Mouse (Mus musculus) forebrain, embryonic 13.5 days (tissue): ENCODE results near the gene Ddi2. TPM values are rescaled to one million over a fixed set of nuclear protein-coding genes. Genes with fewer than 3 reads are reported as not detected.

Experiments used
- ATAC-seq: fragments of 200-750 bp; cut with Nextera tagmentation; 2 replicates; pipeline ENCODE4 v1.8.0; 2017
- H3K27ac ChIP-seq: fragments of 300-500 bp; sonication (generic); 2 replicates; pipeline ENCODE4 v1.5.1; 2015; ENCODE audit warnings: inconsistent platforms, mild to moderate bottlenecking, moderate library complexity
- H3K27me3 ChIP-seq: fragments of 300-500 bp; sonication (generic); 2 replicates; pipeline ENCODE4 v1.6.1; 2015; ENCODE audit warnings: mild to moderate bottlenecking, inconsistent platforms
- H3K36me3 ChIP-seq: fragments of 300-500 bp; sonication (generic); 2 replicates; pipeline ENCODE4 v1.6.1; 2015; ENCODE audit warnings: mild to moderate bottlenecking, inconsistent platforms; ENCODE audit not compliant: poor library complexity, severe bottlenecking
- H3K4me1 ChIP-seq: fragments of 300-500 bp; sonication (generic); 2 replicates; pipeline ENCODE4 v1.6.1; 2015; ENCODE audit warnings: inconsistent platforms
- H3K4me2 ChIP-seq: fragments of 300-500 bp; sonication (generic); 2 replicates; pipeline ENCODE4 v1.6.1; 2015; ENCODE audit warnings: inconsistent platforms, mild to moderate bottlenecking, moderate library complexity
- H3K4me3 ChIP-seq: fragments of 300-500 bp; sonication (generic); 2 replicates; pipeline ENCODE4 v1.5.1; 2015; ENCODE audit warnings: mild to moderate bottlenecking, inconsistent platforms
- H3K9ac ChIP-seq: fragments of 300-500 bp; sonication (generic); 2 replicates; pipeline ENCODE4 v1.6.1; 2015; ENCODE audit warnings: mild to moderate bottlenecking, inconsistent platforms
- H3K9me3 ChIP-seq: fragments of 300-500 bp; sonication (generic); replicated peaks from 2 replicates; pipeline ENCODE4 v1.6.1; 2016; ENCODE audit warnings: inconsistent platforms
- WGBS: fragments of 180-500 bp; shearing (Covaris S2); methylation state at CpG from one replicate; pipeline ENCODE4 v1.1.7; 2015; 5-methylcytosine and 5-hydroxymethylcytosine counted together
- polyA plus RNA-seq: library from polyadenylated mRNA; unstranded; fragments of >200 nt; fragmentation: Nextera tagmentation; extraction: Ambion mirVana; gene quantifications from 2 replicates; pipeline ENCODE4 v1.2.1, GENCODE M21; 2015

Ddi2 gene
- polyA plus RNA-seq, 1 experiment from 2014 or later = 14.7 TPM

DNA sequence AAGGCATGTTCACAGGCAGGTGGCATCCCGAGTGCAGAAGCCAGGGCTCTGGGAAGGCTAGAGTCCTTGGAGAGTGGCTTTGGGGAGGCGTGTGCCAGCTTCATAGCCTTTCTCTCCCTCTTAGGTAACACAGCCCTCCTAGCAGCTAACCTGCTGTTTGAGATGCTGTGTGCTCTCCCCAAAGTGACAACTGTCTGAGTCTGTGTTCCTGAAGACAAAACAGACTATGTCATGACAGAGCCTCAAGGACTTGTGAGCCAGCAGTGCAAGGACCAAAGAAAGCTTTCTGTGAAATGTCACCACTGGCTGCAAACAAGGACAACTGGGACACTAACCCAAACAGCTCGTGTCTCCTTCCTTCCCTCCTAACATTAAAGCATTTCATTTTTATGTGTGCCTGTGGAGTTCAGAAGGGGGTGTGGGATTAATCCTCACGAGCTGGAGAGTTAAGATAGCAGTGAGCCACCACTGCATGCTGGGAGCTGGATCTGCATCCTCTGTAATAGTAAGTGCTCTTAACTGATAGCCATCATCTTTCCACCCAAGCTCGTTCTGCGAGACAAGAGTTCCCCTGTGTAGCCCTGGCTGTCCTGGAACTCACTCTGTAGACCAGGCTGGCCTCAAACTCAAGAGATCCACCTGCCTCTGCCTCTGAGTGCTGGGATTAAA is 35.8 kb upstream of the Ddi2 start:
- Histone ChIP-seq H3K27ac (no peak overlapping the region), H3K27me3 (no peaks in the 10 kb centered on the region), H3K9me3 (no peaks in the 10 kb centered on the region), H3K9ac (no peak overlapping the region), H3K4me2 (no peak overlapping the region), H3K36me3 (peaks cover 36% of the 10 kb centered on the region), H3K4me1 (no peaks in the 10 kb centered on the region), H3K4me3 (no peak overlapping the region)
- ATAC-seq = no peak
- 81% methylated on average over 6 of the region's 6 CpGs for WGBS

DNA sequence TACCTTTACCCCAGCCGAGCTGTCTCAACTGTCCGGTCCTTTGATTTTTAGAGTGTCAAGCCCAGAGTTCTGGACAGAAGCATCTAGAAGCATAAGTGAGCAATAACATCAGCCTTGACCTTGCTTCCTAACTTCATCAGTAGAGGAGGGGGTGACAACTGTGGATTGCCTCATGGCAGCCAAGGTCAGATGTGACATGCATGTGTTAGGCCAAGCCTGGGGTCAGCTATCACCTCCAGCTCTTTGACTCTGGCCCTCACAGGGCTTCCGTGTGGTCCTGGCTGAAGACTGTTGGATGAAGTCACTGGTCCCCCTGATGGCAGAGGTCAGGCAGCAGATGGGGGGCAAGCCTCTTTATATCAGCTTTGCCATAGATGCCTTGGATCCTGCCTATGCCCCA is 33.9 kb upstream of the Ddi2 start:
- Histone ChIP-seq H3K9me3 (no peaks in the 10 kb centered on the region), H3K4me3 (no peak overlapping the region), H3K36me3 (peaks cover 17% of the 10 kb centered on the region), H3K4me2 (no peak overlapping the region), H3K9ac (no peak overlapping the region), H3K27me3 (no peaks in the 10 kb centered on the region), H3K27ac (no peak overlapping the region), H3K4me1 (no peaks in the 10 kb centered on the region)
- 98% methylated on average over 3 of the region's 3 CpGs for WGBS
- no peak for ATAC-seq

- H3K27me3 ChIP-seq = no peaks in the 10 kb centered on the region
- no peak overlapping the region for H3K9ac ChIP-seq
- H3K4me1 ChIP-seq = no peaks in the 10 kb centered on the region
- 0 out of 2 replicates have a peak, but pooled peaks cover 3% of the 10 kb centered on the region for H3K36me3 ChIP-seq
- no peak for ATAC-seq
- H3K9me3 ChIP-seq = no peaks in the 10 kb centered on the region
- no peak overlapping the region for H3K4me2 ChIP-seq
- H3K27ac ChIP-seq = no peak overlapping the region
- no peak overlapping the region for H3K4me3 ChIP-seq
- 92% methylated on average over 19 of the region's 19 CpGs for WGBS
These were observed 32.2 kb upstream of the Ddi2 start for GRCm38 (mm10) chr4:141755375-141755930.

- Histone ChIP-seq H3K4me3 (no peak overlapping the region), H3K36me3 (no peaks in the 10 kb centered on the region), H3K9me3 (no peaks in the 10 kb centered on the region), H3K27ac (no peak overlapping the region), H3K4me1 (no peaks in the 10 kb centered on the region), H3K9ac (no peak overlapping the region), H3K27me3 (no peaks in the 10 kb centered on the region), H3K4me2 (no peak overlapping the region)
- no peak for ATAC-seq
- 25% methylated on average over 4 of the region's 4 CpGs for WGBS
These were observed 28.8 kb upstream of the Ddi2 start for GRCm38 (mm10) chr4:141752076-141752421.

GRCm38 (mm10) chr4:141751419-141752075 is 28.3 kb upstream of the Ddi2 start:
- Histone ChIP-seq H3K4me1 (no peaks in the 10 kb centered on the region), H3K9ac (no peak overlapping the region), H3K4me2 (no peak overlapping the region), H3K36me3 (no peaks in the 10 kb centered on the region), H3K4me3 (no peak overlapping the region), H3K27me3 (no peaks in the 10 kb centered on the region), H3K9me3 (no peaks in the 10 kb centered on the region), H3K27ac (no peak overlapping the region)
- 54% methylated on average over 4 of the region's 4 CpGs for WGBS
- no peak for ATAC-seq

DNA sequence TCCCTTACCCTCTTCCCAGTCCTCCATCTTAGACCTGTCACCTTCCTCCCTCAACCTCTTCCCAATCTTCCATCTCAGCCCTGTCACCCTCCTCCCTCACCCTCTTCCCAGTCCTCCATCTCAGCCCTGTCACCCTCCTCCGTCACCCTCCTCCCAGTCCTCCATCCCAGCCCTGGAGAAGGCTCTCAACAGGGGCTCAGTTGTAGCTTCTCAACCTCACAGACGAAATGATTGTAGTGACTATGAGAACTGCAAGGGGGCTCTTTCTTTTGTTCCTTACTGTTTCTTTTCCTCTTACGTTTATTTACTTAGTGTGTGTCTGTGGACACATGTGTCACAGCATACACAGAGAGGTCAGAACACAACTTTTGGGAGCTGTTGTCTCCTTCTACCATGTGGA is 27.6 kb upstream of the Ddi2 start:
- 73% methylated on average over 3 of the region's 3 CpGs for WGBS
- Histone ChIP-seq H3K9me3 (no peaks in the 10 kb centered on the region), H3K9ac (no peak overlapping the region), H3K4me1 (no peaks in the 10 kb centered on the region), H3K27ac (no peak overlapping the region), H3K4me2 (no peak overlapping the region), H3K4me3 (no peak overlapping the region), H3K36me3 (no peaks in the 10 kb centered on the region), H3K27me3 (no peaks in the 10 kb centered on the region)
- ATAC-seq = no peak

- no peaks in the 10 kb centered on the region for H3K36me3 ChIP-seq
- no peak for ATAC-seq
- H3K4me2 ChIP-seq = no peak overlapping the region
- no peaks in the 10 kb centered on the region for H3K4me1 ChIP-seq
- H3K9me3 ChIP-seq = no peaks in the 10 kb centered on the region
- no peak overlapping the region for H3K27ac ChIP-seq
- H3K27me3 ChIP-seq = no peaks in the 10 kb centered on the region
- H3K9ac ChIP-seq = no peak overlapping the region
- WGBS = 45% methylated on average over 11 of the region's 11 CpGs
- no peak overlapping the region for H3K4me3 ChIP-seq
These were observed 26.3 kb upstream of the Ddi2 start for GRCm38 (mm10) chr4:141749557-141749956.

DNA sequence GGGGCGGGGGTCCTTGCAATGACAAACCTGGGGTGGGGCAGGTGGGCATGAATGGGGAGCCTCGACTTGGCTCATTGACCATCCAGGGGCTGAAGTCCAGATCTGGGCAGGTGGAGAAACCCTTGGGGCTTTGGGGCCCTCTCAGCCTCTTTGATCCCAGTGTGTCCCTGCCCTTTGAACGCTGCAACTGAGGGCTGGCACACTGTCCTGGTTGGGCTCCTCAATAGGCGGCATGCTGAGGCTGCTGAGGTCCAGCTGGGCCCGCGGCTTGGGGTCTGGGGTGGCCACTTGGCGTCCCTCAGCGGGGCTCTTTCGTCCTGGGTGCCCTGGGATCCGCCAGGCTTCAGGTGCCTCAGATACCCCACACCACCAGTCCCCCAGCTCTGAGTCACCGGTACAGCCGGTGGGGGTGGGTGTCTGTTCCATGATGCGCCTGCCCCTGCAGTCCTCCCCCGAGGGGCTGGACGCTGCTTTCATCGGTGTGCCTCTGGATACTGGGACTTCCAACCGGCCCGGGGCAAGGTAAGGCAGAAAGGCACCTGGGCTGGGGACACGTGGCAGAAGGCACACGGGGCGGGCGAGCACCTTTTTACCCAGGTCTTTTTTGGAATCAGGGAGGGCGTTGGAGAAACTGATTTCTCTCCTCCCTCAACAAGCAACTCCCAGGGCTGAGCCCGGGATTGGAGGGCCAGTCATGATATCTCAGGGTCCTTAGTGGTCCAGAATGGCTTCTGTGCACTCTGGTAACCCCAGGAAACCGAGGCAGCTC is 23.5 kb upstream of the Ddi2 start, which contains the start of gene Agmat:
Gene Agmat, plus strand, starts transcription at position 95 of the 769 bp plus-strand sequence.
- H3K4me2 ChIP-seq = no peak within 1 kb of the TSS
- WGBS = 25% methylated on average over 25 of the region's 25 CpGs
- H3K36me3 ChIP-seq = no peaks in the 10 kb centered on the region
- H3K27ac ChIP-seq = no peak within 1 kb of the TSS
- H3K9me3 ChIP-seq = no peaks in the 10 kb centered on the region
- H3K9ac ChIP-seq = no peak within 1 kb of the TSS
- H3K4me1 ChIP-seq = no peaks in the 10 kb centered on the region
- no peak for ATAC-seq
- no peaks in the 10 kb centered on the region for H3K27me3 ChIP-seq
- no peak within 1 kb of the TSS for H3K4me3 ChIP-seq

GRCm38 (mm10) chr4:141742381-141742780 is 19.2 kb upstream of the Ddi2 start:
- 86% methylated on average over 4 of the region's 4 CpGs for WGBS
- no peaks in the 10 kb centered on the region for H3K27me3 ChIP-seq
- H3K9ac ChIP-seq = no peak overlapping the region
- H3K4me1 ChIP-seq = no peaks in the 10 kb centered on the region
- no peak overlapping the region for H3K27ac ChIP-seq
- H3K4me3 ChIP-seq = no peak overlapping the region
- no peak overlapping the region for H3K4me2 ChIP-seq
- no peaks in the 10 kb centered on the region for H3K36me3 ChIP-seq
- H3K9me3 ChIP-seq = no peaks in the 10 kb centered on the region
- no peak for ATAC-seq

DNA sequence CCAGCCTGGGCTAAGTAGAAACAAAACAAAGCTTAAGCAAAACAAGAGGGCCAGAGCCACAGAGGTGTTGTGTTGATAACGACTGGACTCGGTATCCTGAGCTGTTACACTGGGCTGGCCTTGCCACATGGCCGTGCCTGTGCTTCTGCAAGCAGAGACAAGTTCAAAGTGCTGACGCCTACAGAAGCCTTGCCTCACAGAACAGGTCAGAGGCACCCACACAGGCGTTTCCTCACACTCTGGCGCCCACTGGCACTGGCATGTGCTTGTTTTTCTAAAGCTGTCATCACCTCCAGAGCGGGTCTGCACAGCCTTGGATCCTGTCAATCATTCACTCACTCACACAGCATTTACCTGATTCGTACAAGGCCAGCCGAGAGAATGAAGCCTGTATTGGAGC is 18.6 kb upstream of the Ddi2 start:
- Histone ChIP-seq H3K27ac (no peak overlapping the region), H3K9ac (no peak overlapping the region), H3K9me3 (no peaks in the 10 kb centered on the region), H3K36me3 (no peaks in the 10 kb centered on the region), H3K4me2 (no peak overlapping the region), H3K27me3 (no peaks in the 10 kb centered on the region), H3K4me3 (no peak overlapping the region), H3K4me1 (no peaks in the 10 kb centered on the region)
- ATAC-seq = no peak
- WGBS = 67% methylated on average over 9 of the region's 9 CpGs

GRCm38 (mm10) chr4:141738015-141738414 is 14.8 kb upstream of the Ddi2 start:
- H3K4me1 ChIP-seq = peaks cover 10% of the 10 kb centered on the region

DNA sequence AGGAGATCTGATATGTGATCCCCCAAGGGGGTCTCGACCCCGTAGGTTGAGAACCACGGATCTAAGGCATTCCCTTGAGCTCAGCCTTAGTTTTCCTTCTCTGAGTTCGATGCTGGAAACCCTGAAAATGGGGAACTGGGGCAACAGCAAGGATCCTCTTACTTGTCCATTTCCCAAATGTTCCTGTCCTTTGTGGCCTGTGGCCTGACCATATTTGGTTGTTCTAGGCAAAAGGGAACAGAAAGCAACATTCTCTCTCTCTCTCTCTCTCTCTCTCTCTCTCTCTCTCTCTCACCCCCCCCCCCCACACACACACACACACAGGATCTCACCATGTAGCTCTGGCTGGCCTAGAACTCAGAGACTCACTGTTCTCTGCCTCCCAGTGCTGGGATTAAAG is 13.6 kb upstream of the Ddi2 start:
- ATAC-seq = no peak
- 77% methylated on average over 4 of the region's 4 CpGs for WGBS
- no peaks in the 10 kb centered on the region for H3K27me3 ChIP-seq

More at GRCm38 (mm10) chr4:141738015-141738414, 14.8 kb upstream of the Ddi2 start:
- H3K27ac ChIP-seq = no peak overlapping the region
- 78% methylated on average over 8 of the region's 8 CpGs for WGBS
- ATAC-seq = no peak
- no peaks in the 10 kb centered on the region for H3K27me3 ChIP-seq
- no peak overlapping the region for H3K4me3 ChIP-seq
- no peaks in the 10 kb centered on the region for H3K36me3 ChIP-seq
- no peak overlapping the region for H3K4me2 ChIP-seq
- H3K9me3 ChIP-seq = no peaks in the 10 kb centered on the region
- no peak overlapping the region for H3K9ac ChIP-seq

More for the DNA sequence above, 13.6 kb upstream of the Ddi2 start:
- Histone ChIP-seq H3K9ac (no peak overlapping the region), H3K4me3 (no peak overlapping the region), H3K36me3 (no peaks in the 10 kb centered on the region), H3K4me1 (peaks cover 10% of the 10 kb centered on the region), H3K4me2 (no peak overlapping the region), H3K9me3 (no peaks in the 10 kb centered on the region), H3K27ac (no peak overlapping the region)
